Mouse (Mus musculus) G1E (cell line): Measurements from ENCODE around the gene Mrpl11. TPM values are rescaled to one million over a fixed set of nuclear protein-coding genes. Genes with fewer than 3 reads are reported as not detected.

Experiments used
- ATAC-seq: 2 replicates; pipeline ENCODE4 v1.8.0; 2016; ENCODE audit warnings: mild to moderate bottlenecking; ENCODE audit not compliant: insufficient number of reproducible peaks, poor library complexity, low FRiP score, severe bottlenecking; ENCODE audit errors: extremely low read depth
- DNase-seq: peaks from one replicate; pipeline ENCODE4 v3.0.0; 2012; ENCODE audit warnings: low spot score
- H3K27me3 ChIP-seq: 2 replicates; pipeline ENCODE4 v1.6.1; 2012; ENCODE audit warnings: mild to moderate bottlenecking, low read length, inconsistent platforms; ENCODE audit not compliant: insufficient read depth
- H3K36me3 ChIP-seq: replicated peaks from 2 replicates; pipeline ENCODE3; 2012; ENCODE audit warnings: mild to moderate bottlenecking, inconsistent platforms
- H3K4me1 ChIP-seq: 2 replicates; pipeline ENCODE4 v1.6.1; 2012; ENCODE audit warnings: low read depth, low read length, inconsistent platforms, mixed read lengths; ENCODE audit not compliant: insufficient read depth
- H3K4me3 ChIP-seq: 2 replicates; pipeline ENCODE4 v1.5.1; 2012; ENCODE audit warnings: low read depth, mild to moderate bottlenecking, inconsistent platforms, low read length, moderate library complexity, mixed read lengths
- H3K9me3 ChIP-seq: replicated peaks from 2 replicates; pipeline ENCODE4 v1.6.1; 2012; ENCODE audit warnings: inconsistent platforms
- CTCF ChIP-seq: IDR thresholded peaks from 2 replicates; pipeline ENCODE4 v1.5.1; 2012; ENCODE audit warnings: low read depth, low read length, inconsistent platforms, mixed read lengths
- GATA1 ChIP-seq: IDR thresholded peaks from 2 replicates; pipeline ENCODE4 v1.6.1; 2012; ENCODE audit warnings: borderline replicate concordance, low read length, inconsistent platforms, mixed read lengths
- GATA2 ChIP-seq: IDR thresholded peaks from 2 replicates; pipeline ENCODE4 v1.6.1; 2012; ENCODE audit warnings: low read depth, low read length, inconsistent platforms, borderline replicate concordance
- POLR2AphosphoS5 ChIP-seq: IDR thresholded peaks from 2 replicates; pipeline ENCODE4 v1.6.1; 2012; ENCODE audit warnings: low read depth, low read length, inconsistent platforms; ENCODE audit not compliant: insufficient replicate concordance
- TAL1 ChIP-seq: conservative IDR thresholded peaks from 2 replicates; pipeline ENCODE4 v1.6.1; 2012; ENCODE audit warnings: low read depth, low read length, inconsistent platforms, mixed read lengths
- polyA plus RNA-seq: library from polyadenylated mRNA; stranded (reverse); fragments of >175 nt; gene quantifications from 2 replicates; pipeline ENCODE4 v1.2.3, GENCODE M21; 2012
- total RNA-seq, 2 experiments: library from RNA; stranded (forward) in 1 of 2; stranded (reverse) in 1 of 2; fragments of 200-1000 nt in 1 of 2; fragments of >200 nt in 1 of 2; fragmentation: Nextera tagmentation in 1 of 2; gene quantifications; 2 replicates each; pipeline ENCODE4 v1.2.3; 2014 to 2017

The Mrpl11 gene
- total RNA-seq (2014; fragmentation: Nextera tagmentation): 15.4 and 16.2 TPM in 2 replicates
- 87.0 and 91.6 TPM in 2 replicates for total RNA-seq (2017)
- 66.8 and 72.2 TPM in 2 replicates for polyA plus RNA-seq

DNA sequence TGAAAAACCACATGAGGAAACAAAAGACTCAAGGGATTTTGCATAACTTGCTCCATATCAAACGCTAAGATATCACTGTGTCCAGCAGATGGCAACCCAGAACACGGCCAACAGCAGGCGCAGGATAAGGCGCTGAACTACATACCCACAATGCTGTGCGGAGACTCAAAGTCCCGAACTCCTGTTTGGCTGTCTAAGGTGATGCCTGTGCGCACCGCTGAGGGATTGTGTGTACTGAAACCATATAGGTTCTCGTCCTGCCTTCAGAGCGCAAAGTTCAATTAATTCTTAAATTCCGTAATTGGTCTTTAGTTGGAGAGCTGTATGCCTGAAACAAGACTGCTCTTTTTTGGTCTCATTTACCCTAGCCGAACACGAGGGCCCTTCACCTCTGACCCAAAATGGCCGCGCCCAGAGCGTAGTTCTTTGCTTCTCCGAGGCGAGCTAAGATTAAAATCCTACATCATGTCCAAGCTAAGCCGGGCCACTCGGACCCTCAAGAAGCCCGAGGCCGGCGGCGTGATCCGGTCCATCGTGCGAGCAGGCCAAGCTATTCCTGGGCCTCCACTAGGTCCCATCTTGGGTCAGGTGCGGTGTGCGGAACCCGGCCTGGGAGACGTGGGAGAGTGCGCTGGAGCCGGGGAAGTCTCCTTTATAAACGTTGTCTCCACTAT is at the start of gene Mrpl11:
Mrpl11 (plus strand) TSS at position 220 of the 674 bp plus-strand sequence.
- Histone ChIP-seq H3K36me3 (peaks cover 36% of the 10 kb centered on the region), H3K4me3 (peak within 1 kb of the TSS; percentile 82), H3K9me3 (no peaks in the 10 kb centered on the region), H3K4me1 (peaks cover 24% of the 10 kb centered on the region), H3K27me3 (no peaks in the 10 kb centered on the region)
- ATAC-seq (peak; percentile 83), DNase-seq (peak; percentile 79)
- TF ChIP-seq POLR2AphosphoS5 (no peak), CTCF (0 out of 2 replicates have a peak, but pooled peaks have one; percentile 33)

DNA sequence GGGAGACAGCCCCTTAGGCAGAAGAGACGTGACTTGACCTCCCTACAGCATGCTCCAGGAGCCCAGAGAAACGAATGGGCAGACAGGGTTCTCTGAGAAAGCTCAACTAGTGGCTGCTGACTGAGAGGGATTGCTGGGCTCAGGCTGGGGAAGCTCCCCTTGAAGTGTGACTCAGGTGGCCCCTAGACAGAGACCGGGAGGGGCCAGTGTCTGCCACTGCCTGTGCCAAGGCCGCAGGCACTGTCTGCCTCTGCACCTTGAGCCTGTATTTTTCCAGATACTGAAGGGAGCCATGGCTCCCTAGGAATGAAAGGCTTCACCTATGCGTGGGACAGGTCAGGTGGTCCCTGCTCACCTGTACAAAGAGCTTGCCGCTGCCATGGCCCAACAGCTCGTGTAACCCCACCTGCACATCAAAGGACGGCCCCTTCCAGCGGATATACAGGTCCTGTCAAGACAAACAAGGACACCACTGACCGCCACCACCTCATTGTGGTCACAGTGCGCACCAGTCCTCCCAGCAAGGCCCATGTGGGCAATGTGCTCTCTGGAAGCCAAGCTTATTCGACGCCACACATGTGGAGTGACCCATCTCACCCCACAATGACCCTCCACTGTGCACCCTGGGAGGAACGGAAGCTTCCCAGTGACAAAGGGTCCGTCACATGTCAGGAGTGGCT is 45.9 kb upstream of the Mrpl11 start:
- ATAC-seq (no peak), DNase-seq (no peak)
- Histone ChIP-seq H3K4me1 (peaks cover 6% of the 10 kb centered on the region; the same call in 1 of the 2 replicates), H3K4me3 (no peak overlapping the region), H3K9me3 (no peaks in the 10 kb centered on the region), H3K27me3 (no peaks in the 10 kb centered on the region), H3K36me3 (peaks cover 98% of the 10 kb centered on the region)
- TF ChIP-seq POLR2AphosphoS5 (no peak), TAL1 (no peak), CTCF (no peak), GATA1 (no peak), GATA2 (no peak)

DNA sequence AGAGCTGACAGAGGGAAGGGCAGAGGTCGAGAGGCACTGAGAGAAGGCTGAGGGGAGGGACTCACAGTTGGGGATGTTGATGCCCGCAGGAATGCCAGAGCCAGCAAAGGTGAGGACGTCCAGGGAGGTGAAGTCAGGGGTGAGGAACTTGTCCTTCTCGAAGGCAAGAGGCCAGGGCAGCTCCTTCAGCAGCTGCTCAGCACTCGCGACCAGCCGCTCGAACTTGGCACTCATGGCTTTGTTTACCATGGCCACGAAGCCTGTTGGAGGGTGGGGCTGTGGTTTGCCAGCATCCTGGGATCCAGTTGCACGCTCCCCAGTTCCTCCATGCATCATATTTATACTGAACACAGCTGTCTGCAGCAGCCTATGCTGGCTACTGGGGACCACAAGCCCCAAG is 45.1 kb upstream of the Mrpl11 start:
- DNase-seq (no peak), ATAC-seq (no peak)
- Histone ChIP-seq H3K4me3 (no peak overlapping the region), H3K27me3 (no peaks in the 10 kb centered on the region), H3K4me1 (peaks cover 6% of the 10 kb centered on the region; the same call in 1 of the 2 replicates), H3K36me3 (peaks cover 98% of the 10 kb centered on the region), H3K9me3 (no peaks in the 10 kb centered on the region)
- no peak for TF ChIP-seq GATA1
- TF ChIP-seq CTCF: no peak
- TF ChIP-seq GATA2: no peak
- TF ChIP-seq POLR2AphosphoS5: no peak
- no peak for TF ChIP-seq TAL1

DNA sequence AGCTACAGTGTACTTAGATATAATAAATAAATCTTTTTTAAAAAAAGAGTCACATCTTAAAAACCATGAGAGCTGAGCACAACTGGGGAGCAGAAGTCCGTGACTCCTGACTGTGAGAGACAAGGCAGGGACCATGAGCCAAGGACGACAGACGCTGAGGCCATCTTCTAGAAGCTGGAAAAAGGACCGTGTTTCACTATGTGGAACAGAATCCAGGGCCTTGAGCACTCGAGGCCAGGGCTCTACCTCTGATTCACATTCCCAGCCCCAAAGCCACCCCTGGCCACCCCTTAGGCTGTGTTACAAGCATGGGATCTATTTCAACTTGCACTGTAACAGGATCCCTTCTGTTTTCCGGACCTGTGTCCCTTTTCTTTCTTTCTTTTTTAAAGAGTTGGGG is 42.3 kb upstream of the Mrpl11 start:
- H3K9me3 ChIP-seq: no peaks in the 10 kb centered on the region
- H3K4me3 ChIP-seq: no peak overlapping the region
- no peak for ATAC-seq
- peaks cover 99% of the 10 kb centered on the region for H3K36me3 ChIP-seq
- H3K4me1 ChIP-seq: no peaks in the 10 kb centered on the region
- no peaks in the 10 kb centered on the region for H3K27me3 ChIP-seq
- TF ChIP-seq GATA2 (no peak), TAL1 (no peak), CTCF (no peak), POLR2AphosphoS5 (no peak), GATA1 (no peak)
- no peak for DNase-seq

DNA sequence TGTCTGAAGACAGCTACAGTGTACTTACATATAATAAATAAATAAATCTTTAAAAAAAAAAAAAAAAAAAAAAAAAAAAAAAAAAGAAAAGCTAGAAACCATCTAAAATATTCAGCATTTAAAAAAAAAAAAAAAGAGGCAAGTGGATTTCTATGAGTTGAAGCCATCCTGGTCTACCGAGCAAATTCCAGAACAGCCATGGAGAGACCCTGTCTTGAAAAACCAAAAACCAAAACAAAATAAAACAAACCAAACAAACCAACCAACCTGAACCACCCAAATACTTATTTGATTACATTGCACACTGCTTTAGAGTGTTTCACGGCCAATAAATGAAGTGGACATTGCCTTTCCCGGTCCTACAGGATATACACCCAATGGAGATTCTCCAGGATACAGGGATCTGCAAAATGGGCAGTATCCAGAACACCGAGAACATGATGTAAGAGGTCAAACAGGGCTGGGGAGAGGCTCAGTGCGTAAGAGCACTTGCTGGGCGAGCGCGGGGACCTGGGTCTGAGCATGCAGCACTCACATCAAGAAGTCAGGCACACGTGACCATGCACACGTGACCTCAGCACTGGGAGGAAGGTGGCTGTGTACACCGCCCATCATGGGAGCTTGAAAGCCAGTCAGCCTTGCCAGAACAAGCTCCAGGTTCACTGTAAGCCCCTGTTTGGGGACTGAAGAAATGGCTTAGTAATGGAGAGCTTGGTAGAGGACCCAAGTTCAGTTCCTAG is 36.7 kb upstream of the Mrpl11 start:
- TF ChIP-seq CTCF: no peak
- TF ChIP-seq GATA1: no peak
- no peak for TF ChIP-seq POLR2AphosphoS5
- TF ChIP-seq GATA2: no peak
- TF ChIP-seq TAL1: no peak
- no peak overlapping the region; the same call in 1 of the 2 replicates for H3K4me3 ChIP-seq
- no peak for ATAC-seq
- H3K27me3 ChIP-seq: no peaks in the 10 kb centered on the region
- H3K9me3 ChIP-seq: no peaks in the 10 kb centered on the region
- peaks cover 67% of the 10 kb centered on the region for H3K36me3 ChIP-seq
- H3K4me1 ChIP-seq: peaks cover 34% of the 10 kb centered on the region
- no peak for DNase-seq

DNA sequence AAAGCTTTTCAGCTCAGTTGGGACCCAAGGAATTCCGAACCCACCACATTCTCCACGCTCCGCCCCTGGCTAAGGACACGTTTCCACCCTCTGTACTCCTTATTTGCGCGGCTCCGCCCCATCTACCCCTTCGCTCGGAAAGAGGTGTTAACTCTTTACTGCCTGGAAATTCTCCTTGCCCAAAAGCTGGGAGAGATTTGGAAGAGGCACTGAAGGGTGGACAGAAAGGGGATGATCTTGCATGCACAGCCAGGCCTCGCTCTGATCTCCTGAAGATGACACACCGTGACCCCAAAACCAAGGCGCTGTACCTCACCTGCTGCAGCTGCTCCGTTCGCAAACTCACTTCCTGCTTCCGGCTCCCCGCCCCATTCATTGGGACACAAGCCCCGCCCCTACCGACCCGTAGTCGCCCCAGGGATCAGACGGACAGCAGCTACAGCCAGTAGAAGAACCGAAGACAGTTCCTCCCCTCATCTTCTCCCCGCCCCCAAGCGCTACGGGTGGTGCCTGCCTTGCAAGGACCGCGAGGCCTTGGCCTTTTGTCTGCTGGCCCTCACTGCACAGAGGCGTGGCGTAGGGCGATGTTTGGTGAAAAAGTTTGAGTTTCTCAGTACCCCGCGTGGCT is 33.9 kb upstream of the Mrpl11 start, which contains the start of gene Dpp3:
Dpp3 (minus strand) TSS at position 384 of the 628 bp plus-strand sequence.
- ATAC-seq (peak; percentile 99), DNase-seq (peak; percentile 100)
- Histone ChIP-seq H3K9me3 (no peaks in the 10 kb centered on the region), H3K4me1 (peaks cover 35% of the 10 kb centered on the region), H3K27me3 (peaks cover 18% of the 10 kb centered on the region), H3K4me3 (peak within 1 kb of the TSS; percentile 74), H3K36me3 (peaks cover 40% of the 10 kb centered on the region)
- TF ChIP-seq GATA2 (no peak), POLR2AphosphoS5 (no peak), TAL1 (no peak), CTCF (no peak), GATA1 (no peak)
